Mouse (Mus musculus) layer of hippocampus, postnatal 10 days (tissue): ENCODE measurements around the gene Nusap1. TPM values are rescaled to one million over a fixed set of nuclear protein-coding genes. Genes with fewer than 3 reads are reported as not detected.
"Not testable (repeated sequence)": the region's sequence is repeated elsewhere in the genome, so short reads cannot be mapped to it uniquely, and the experiment has no call there.

Experiments used
- DNase-seq, 2 experiments: peaks; one replicate each; pipeline ENCODE4 v3.0.0; 2021; ENCODE audit warnings: low spot score in 2 of 2
- long read RNA-seq: library from polyadenylated mRNA; stranded (forward); transcript quantifications from one replicate; pipeline ENCODE4 v2.0.0, GENCODE M21; 2023
- total RNA-seq, 2 experiments: library from RNA; stranded (reverse); gene quantifications; 2 replicates each; pipeline ENCODE4 v1.2.3; 2021

Gene Nusap1
- 1 to 10 TPM; 3.5 to 3.7 TPM for total RNA-seq
- long read RNA-seq, transcript Nusap1-202 (11 exons, 2,960 nt) = major isoform, 9 of 11 reads
- long read RNA-seq, partial matches to known transcripts = 1 of 11 reads
- long read RNA-seq, other reads (novel, unspliced or antisense) = 1 of 11 reads

DNA sequence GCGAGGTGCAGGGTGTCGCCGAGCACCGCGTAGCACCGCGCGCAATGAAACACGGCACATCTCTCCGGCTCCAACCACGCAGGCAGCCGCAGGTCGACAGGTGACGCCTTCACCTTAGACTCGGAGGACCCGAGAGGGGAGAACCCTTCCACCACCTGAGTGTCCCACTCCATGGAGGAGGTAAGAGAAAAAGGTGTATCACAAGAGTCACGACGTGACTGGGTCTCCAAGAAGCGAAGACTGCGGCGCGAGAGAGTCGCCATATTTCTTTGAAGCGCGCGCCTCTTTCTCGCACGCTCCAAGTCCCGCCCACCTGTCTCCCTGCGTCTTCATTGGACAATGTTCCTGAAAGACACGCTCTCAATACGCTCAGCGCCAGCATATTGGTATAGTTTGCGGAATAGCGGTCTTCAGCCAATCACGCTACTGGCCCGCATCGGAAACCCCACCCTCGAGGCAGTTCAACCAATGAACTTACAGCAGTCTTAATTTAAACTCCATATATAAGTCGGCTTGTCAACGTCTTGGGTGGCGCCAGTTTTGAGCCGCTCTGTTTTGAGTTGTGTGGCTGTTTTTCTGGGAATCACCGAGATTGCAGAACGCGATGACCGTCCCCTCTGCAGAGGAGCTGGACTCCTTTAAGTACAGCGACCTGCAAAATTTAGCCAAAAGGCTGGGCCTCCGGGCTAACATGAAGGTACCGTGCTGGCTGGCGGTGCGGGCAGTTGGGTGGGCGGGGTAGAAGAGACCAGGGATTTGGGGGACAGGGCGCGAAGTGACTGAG, at the start of gene Nusap1, which contains the start of gene Oip5:
Gene Nusap1 (plus strand): TSS at position 100 of the 784 bp plus-strand sequence.
Gene Oip5 (minus strand): TSS at position 271 of the 784 bp plus-strand sequence.
- DNase-seq = peak; percentile 86 to 88

GRCm38 (mm10) chr2:119572471-119572870, 45.6 kb upstream of the Nusap1 start:
- no peak for DNase-seq

GRCm38 (mm10) chr2:119581571-119581970, 36.5 kb upstream of the Nusap1 start:
- DNase-seq = no peak

DNA sequence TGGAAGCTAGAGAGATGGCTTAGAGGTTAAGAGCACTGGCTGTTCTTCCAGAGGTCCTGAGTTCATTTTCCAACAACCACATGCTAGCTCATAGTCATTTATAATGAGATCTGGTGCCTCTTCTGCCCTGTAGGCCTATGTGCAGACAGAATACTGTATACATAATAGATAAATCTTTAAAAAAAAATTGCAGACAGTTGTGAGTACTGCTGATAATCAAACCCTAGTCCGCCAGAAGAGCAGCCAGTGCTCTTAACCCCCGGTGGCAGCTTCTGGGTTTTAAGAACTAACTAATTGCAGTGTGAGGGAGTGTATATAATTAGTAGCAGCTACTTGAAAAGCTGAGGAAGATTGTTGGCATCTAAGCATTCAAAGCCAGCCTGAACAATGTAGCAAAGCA, 34.7 kb upstream of the Nusap1 start:
- no peak for DNase-seq

DNA sequence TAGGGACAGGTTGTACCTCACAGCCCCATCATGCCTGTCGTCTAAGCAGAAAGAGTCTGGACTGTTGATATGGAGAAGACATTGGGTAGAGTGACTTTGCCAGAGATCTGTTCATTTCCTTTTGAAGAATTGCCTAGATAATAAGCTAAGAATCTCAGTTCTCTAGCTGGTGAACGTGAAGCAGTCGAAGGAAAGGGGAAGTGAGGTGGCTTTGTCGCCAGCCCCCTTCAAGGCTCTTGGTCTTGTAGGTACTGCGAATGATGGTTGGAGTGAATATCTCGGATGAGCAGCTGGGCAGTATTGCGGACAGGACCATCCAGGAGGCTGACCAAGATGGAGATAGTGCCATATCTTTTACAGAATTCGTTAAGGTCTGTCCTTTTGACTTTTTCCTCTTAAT, 33.8 kb upstream of the Nusap1 start:
- DNase-seq = no peak

DNA sequence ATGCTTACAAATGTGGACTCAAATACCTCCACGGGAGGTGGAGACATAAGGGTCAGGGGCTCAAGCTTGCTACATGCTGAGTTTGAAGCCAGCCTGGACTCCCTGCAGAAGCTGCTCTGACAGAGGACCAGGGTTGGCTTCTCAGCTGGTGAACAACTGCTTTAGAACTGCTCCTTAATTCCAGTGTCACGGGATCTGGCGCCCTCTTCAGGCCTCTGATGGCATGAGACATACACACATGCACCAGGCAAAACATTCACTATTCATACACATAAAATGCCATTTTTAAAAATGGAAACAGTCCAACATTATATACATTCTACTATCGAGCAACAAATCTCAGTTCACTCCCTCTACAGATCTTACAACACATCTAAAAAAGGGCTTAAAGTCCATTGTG, 30.7 kb upstream of the Nusap1 start:
- DNase-seq = peak; percentile 38 to 41

- no peak for DNase-seq
These were observed 26.9 kb upstream of the Nusap1 start for GRCm38 (mm10) chr2:119591247-119591646.

DNA sequence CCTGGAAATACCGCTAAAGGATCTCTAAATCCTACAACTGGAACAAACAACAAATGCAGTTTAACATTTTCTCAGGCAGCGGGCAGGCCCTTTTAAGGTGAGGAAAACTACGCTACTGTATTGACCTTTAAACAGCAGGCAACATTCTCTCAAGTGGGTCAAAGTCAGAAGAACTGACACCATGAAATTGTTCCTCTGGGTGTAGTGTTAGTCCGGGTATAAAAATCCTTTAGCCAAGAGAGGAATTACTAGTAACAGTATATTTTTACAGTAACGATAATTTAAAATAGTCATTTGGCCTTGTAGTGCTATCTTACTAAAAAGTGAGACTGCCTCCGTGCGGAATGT, 24.4 kb upstream of the Nusap1 start:
- no peak for DNase-seq

DNA sequence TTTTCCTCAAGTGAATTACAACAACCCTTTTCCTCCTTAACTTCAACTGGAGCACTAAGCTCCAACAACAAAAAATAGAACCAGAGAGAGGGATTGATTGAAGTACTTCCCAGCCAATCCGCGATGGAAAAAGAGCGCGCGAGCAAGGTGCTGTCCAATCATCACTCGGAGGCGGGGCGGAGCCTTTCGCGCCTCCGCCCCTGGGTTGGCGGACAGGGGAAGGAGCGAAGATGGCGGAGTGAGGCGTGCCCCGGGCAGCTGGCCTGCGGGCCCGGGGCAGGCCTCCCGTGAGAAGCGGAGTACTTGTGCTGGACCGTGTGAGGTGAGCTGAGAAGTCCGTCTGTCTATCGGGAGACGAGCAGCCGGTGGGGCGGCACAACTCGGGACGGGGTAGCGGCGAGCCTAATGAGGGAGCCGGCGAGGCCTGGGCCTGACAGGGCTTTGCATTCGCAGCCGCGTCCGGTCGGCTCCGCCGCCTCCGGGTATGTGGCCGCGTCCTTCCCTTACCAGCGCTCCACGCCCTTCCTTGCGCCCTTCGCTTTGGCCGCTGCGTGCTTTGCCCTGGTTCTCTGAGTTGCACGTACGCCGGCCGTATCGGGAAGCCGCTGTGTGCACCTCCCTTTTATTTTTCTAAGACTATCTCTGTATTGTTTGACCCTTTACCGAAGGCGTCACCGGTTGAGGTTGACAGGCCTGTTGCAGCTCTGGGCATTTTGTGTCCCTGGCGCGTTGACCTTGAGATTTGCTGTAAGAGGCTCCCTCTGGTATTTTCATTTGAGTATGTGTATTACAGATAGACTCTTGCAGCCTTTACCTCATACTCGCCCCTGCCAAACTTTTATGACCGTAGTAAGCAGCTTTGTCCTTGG, 23.8 kb upstream of the Nusap1 start:
- DNase-seq = peak; percentile 98 to 99

- no peak for DNase-seq
These were observed 22.8 kb upstream of the Nusap1 start for GRCm38 (mm10) chr2:119595308-119595707.

- no peak for DNase-seq
These were observed 21.2 kb upstream of the Nusap1 start for GRCm38 (mm10) chr2:119596781-119597330.

- DNase-seq = no peak
These were observed 17.1 kb upstream of the Nusap1 start for GRCm38 (mm10) chr2:119601027-119601426.

DNA sequence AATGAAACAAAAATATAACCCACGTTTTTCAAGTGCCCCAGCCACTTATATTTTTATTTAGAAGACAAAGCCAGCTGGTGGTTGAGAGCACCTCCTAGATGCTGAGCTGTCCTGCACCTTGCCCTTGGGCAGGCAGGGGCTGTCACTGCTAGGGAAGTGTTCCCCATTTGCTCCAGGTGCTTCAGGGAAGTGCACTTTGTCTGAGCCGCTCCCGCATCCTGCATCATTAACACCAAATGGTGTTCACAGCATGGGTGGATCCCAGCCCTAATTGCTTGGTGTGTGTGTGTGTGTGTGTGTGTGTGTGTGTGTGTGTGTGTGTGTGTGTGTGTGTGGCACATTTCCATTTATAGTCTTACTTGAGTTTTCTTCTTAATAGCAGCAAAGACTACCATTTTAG, 16.5 kb upstream of the Nusap1 start:
- not testable (repeated sequence) for DNase-seq

GRCm38 (mm10) chr2:119602488-119602887, 15.6 kb upstream of the Nusap1 start:
- DNase-seq = no peak

- no peak for DNase-seq
These were observed 14.2 kb upstream of the Nusap1 start for GRCm38 (mm10) chr2:119603909-119604308.

DNA sequence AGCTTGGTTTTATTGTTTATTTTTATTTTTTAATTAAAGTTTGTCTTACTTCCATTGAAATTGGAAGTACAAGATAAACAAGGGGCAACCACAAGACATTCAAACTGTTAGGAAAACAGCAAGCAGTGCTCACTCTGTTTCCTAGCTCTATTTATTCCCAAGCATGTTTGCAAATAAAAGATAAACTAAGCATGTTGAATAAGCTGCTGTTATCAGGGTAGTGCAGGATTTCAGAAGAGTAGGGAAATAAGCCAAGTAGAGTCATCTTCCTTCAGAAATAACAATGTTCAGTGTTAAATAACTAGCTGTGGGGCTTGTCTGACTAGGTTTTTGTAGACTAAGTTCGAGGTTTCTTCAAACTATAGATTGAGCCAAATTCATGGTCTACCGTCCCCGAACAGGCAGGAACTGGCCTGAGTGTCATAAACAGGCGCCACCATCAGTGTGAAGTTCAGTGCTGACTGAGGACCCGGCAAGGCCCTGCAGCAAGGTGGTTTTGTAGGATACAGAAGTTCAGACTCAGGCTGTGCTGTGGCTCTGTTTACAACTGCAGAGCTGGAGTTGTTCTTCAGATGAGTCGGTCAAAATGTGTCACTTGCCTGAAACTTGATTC, 12.6 kb upstream of the Nusap1 start:
- DNase-seq = no peak

GRCm38 (mm10) chr2:119607023-119607422, 11.1 kb upstream of the Nusap1 start:
- no peak for DNase-seq

- DNase-seq = no peak
These were observed 278 bp upstream of the Nusap1 start for GRCm38 (mm10) chr2:119617841-119618198.

DNA sequence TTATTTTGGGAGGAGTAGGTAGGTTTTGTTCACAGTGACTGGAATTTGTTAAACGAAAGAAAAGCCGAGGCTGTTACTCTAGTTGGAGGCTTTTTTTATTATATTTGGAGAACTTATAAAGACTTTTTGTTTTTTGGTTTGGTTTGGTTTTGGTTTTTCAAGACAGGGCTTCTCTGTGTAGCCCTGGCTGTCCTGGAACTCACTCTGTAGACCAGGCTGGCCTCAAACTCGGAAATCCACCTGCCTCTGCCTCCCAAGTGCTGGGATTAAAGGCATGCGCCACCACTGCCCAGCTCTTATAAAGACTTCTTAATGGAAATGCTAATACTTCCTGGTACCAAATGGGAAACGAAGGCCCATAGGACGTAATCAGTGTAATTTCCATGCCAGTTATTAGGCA, 904 bp downstream of the Nusap1 start:
- DNase-seq = not testable (repeated sequence)

GRCm38 (mm10) chr2:119621302-119621701, 3.2 kb downstream of the Nusap1 start:
- DNase-seq = no peak

DNA sequence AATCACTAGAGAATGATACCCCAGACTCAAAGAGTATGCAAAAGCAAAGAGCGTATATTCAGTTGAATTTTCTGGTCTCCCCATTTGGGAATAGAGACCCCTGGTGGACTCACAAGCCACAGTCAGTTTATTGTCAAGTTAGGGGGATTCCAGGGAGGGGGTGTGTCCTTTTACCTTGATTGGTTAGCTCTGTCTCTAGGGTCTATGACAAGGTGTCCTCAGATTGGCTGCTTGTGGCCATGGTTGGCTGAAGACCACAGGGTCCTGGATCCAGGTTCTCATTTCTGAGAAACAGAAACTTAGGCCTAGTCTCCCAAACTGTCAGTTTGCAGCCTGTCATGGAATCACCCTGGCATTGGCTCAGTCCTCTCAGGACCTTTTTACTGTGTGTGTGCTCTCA, 18.7 kb downstream of the Nusap1 start:
- DNase-seq = no peak
